Mouse (Mus musculus): ENCODE data around the gene Csrnp3. TPM values are rescaled to one million over a fixed set of nuclear protein-coding genes. Genes with fewer than 3 reads are reported as not detected.

The Csrnp3 gene
- total RNA-seq, 2 experiments from 2014 or later: 3.4 to 4.5 TPM

Other genes starting within 250 kb of the Csrnp3 start
- gene Scn2a, start 225.0 kb upstream of the Csrnp3 start, total RNA-seq (2021): 1 to 10 TPM; 3.2 to 3.4 TPM

All from adrenal gland, postnatal 4 days (tissue).